Mouse (Mus musculus) midbrain, embryonic 10.5 days (tissue): ENCODE measurements at regions not wholly inside any gene's neighbourhood (a gene's known extent, or its start where the extent isn't known, plus 50 kb on each side); places are given as distances from the start of the nearest gene placed in this dataset.

Experiments
- DNase-seq: peaks from one replicate; pipeline ENCODE4 v3.0.0-alpha.2; 2017; ENCODE audit warnings: low spot score
- H3K27ac ChIP-seq: fragments of 300-500 bp; sonication (generic); replicated peaks from 2 replicates; pipeline ENCODE4 v1.5.1; 2016; ENCODE audit warnings: mild to moderate bottlenecking
- H3K27me3 ChIP-seq: fragments of 300-500 bp; sonication (generic); 2 replicates; pipeline ENCODE4 v1.6.1; 2016; ENCODE audit warnings: low read depth, mild to moderate bottlenecking; ENCODE audit not compliant: poor library complexity, severe bottlenecking
- H3K36me3 ChIP-seq: fragments of 300-500 bp; sonication (generic); 2 replicates; pipeline ENCODE4 v1.6.1; 2016; ENCODE audit warnings: mild to moderate bottlenecking, moderate library complexity
- H3K4me1 ChIP-seq: fragments of 300-500 bp; sonication (generic); 2 replicates; pipeline ENCODE4 v1.6.1; 2016
- H3K4me3 ChIP-seq: fragments of 300-500 bp; sonication (generic); 2 replicates; pipeline ENCODE4 v1.5.1; 2016; ENCODE audit warnings: mild to moderate bottlenecking, moderate library complexity
- H3K9me3 ChIP-seq: fragments of 300-500 bp; sonication (generic); replicated peaks from 2 replicates; pipeline ENCODE4 v1.6.1; 2016; ENCODE audit warnings: mild to moderate bottlenecking
- WGBS: fragments of 180-500 bp; shearing (Covaris S2); methylation state at CpG from one replicate; pipeline ENCODE4 v1.1.7; 2016; 5-methylcytosine and 5-hydroxymethylcytosine counted together

DNA sequence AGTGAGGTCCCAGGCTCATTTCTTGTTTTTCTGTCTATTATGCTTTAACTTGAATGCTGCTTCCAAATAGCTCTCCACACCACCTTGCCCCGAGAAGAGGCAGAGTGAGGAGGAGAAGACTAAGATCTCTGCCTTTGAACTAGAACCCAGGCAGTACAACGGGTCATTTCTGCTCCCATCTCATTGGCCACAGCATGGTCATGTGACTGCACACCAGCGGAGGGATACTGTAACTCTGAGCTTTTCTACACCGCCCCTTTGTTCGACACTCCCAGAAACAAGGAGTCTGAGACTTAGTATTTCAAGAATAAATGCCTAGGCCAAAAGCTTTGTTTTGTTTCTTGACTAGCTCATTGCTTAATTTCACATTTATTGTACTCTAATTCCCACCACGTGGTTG lies 230.5 kb upstream of the Habp2 start:
- no peak for DNase-seq
- no peak overlapping the region for H3K27ac ChIP-seq

DNA sequence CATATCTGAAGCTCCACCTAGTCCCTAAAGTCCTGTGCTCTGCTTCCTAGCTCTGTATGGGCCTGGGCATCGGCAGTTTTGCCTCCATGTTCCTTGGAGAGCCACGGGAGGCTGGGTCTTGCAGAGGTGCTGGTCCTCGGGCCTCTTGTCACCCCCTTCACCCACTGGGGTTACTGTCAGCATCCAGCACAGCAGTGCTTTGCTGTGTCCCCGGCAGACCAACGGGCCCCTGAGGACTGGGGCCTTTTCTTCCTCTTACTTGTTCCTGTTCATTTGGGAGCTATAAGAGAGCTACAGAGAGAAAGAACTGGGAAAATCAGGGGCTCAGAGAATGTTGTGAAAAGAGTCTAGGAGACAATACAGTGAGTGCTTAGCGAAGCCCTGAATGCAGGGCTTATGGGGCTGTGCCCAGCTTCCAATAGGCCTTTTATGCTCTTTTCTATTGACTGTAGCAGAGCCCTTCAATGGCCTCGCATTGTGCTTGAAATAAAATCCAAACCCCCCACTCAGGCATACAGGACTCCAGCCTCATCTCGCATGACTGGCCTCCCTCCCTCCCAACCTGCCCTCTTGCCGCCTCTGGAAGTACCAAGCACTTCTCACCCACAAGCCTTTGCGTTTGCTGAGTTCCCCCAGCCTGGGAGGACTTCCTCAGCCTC lies 224.9 kb upstream of the Habp2 start:
- no peaks in the 10 kb centered on the region for H3K36me3 ChIP-seq
- no peaks in the 10 kb centered on the region for H3K9me3 ChIP-seq
- peaks cover 83% of the 10 kb centered on the region for H3K27me3 ChIP-seq
- peak overlapping the region; percentile 23; the same call in 1 of the 2 replicates for H3K4me3 ChIP-seq
- 21% methylated on average over 10 of the region's 10 CpGs for WGBS
- peak overlapping the region; percentile 92 for H3K27ac ChIP-seq
- peak; percentile 79 for DNase-seq
- peaks cover 63% of the 10 kb centered on the region for H3K4me1 ChIP-seq

More for the DNA sequence above, 230.5 kb upstream of the Habp2 start:
- H3K9me3 ChIP-seq: no peaks in the 10 kb centered on the region
- peaks cover 19% of the 10 kb centered on the region for H3K4me1 ChIP-seq
- WGBS: 89% methylated on average over 6 of the region's 6 CpGs
- no peaks in the 10 kb centered on the region for H3K36me3 ChIP-seq
- no peak overlapping the region for H3K4me3 ChIP-seq
- peaks cover 81% of the 10 kb centered on the region for H3K27me3 ChIP-seq

- no peaks in the 10 kb centered on the region for H3K9me3 ChIP-seq
- WGBS: 59% methylated on average over 5 of the region's 5 CpGs
- no peak overlapping the region; the same call in 1 of the 2 replicates for H3K4me3 ChIP-seq
- no peaks in the 10 kb centered on the region for H3K36me3 ChIP-seq
- DNase-seq: no peak
- H3K27me3 ChIP-seq: peaks cover 83% of the 10 kb centered on the region
- peak overlapping the region; percentile 92 for H3K27ac ChIP-seq
- H3K4me1 ChIP-seq: peaks cover 59% of the 10 kb centered on the region
These were observed 223.8 kb upstream of the Habp2 start for GRCm38 (mm10) chr19:56063099-56063498.

GRCm38 (mm10) chr19:56065730-56066129 lies 221.2 kb upstream of the Habp2 start:
- Histone ChIP-seq H3K4me3 (no peak overlapping the region), H3K27me3 (peaks cover 75% of the 10 kb centered on the region), H3K27ac (no peak overlapping the region), H3K4me1 (peaks cover 79% of the 10 kb centered on the region), H3K36me3 (no peaks in the 10 kb centered on the region), H3K9me3 (no peaks in the 10 kb centered on the region)
- no peak for DNase-seq
- WGBS: 76% methylated on average over 6 of the region's 6 CpGs

GRCm38 (mm10) chr19:56068165-56068564 lies 218.8 kb upstream of the Habp2 start:
- Histone ChIP-seq H3K36me3 (no peaks in the 10 kb centered on the region), H3K27me3 (peaks cover 87% of the 10 kb centered on the region), H3K4me3 (no peak overlapping the region), H3K9me3 (no peaks in the 10 kb centered on the region), H3K4me1 (peaks cover 61% of the 10 kb centered on the region), H3K27ac (peak overlapping the region; percentile 42; the same call in 1 of the 2 replicates)
- no peak for DNase-seq
- 88% methylated on average over 8 of the region's 8 CpGs for WGBS

GRCm38 (mm10) chr19:56068854-56069253 lies 218.1 kb upstream of the Habp2 start:
- H3K27me3 ChIP-seq: peaks cover 87% of the 10 kb centered on the region
- peaks cover 54% of the 10 kb centered on the region for H3K4me1 ChIP-seq
- no peaks in the 10 kb centered on the region for H3K9me3 ChIP-seq
- H3K27ac ChIP-seq: peak overlapping the region; percentile 60
- WGBS: 78% methylated on average over 12 of the region's 12 CpGs
- no peak for DNase-seq
- H3K36me3 ChIP-seq: no peaks in the 10 kb centered on the region
- H3K4me3 ChIP-seq: no peak overlapping the region

GRCm38 (mm10) chr19:56069266-56069665 lies 217.7 kb upstream of the Habp2 start:
- peak; percentile 32 for DNase-seq
- Histone ChIP-seq H3K9me3 (no peaks in the 10 kb centered on the region), H3K4me3 (no peak overlapping the region), H3K27ac (peak overlapping the region; percentile 60; the same call in 1 of the 2 replicates), H3K36me3 (no peaks in the 10 kb centered on the region), H3K27me3 (peaks cover 87% of the 10 kb centered on the region), H3K4me1 (peaks cover 50% of the 10 kb centered on the region)
- WGBS: 40% methylated on average over 10 of the region's 10 CpGs

- no peak overlapping the region for H3K4me3 ChIP-seq
- H3K9me3 ChIP-seq: no peaks in the 10 kb centered on the region
- H3K36me3 ChIP-seq: no peaks in the 10 kb centered on the region
- 0 out of 2 replicates have a peak overlapping the region, but pooled peaks have one; percentile 39 for H3K27ac ChIP-seq
- H3K4me1 ChIP-seq: peaks cover 34% of the 10 kb centered on the region
- WGBS: 64% methylated on average over 4 of the region's 4 CpGs
- peaks cover 74% of the 10 kb centered on the region for H3K27me3 ChIP-seq
- DNase-seq: no peak
These were observed 215.6 kb upstream of the Habp2 start for GRCm38 (mm10) chr19:56071340-56071739.

- H3K4me3 ChIP-seq: no peak overlapping the region
- H3K9me3 ChIP-seq: no peaks in the 10 kb centered on the region
- peaks cover 4% of the 10 kb centered on the region; the same call in 1 of the 2 replicates for H3K4me1 ChIP-seq
- H3K36me3 ChIP-seq: no peaks in the 10 kb centered on the region
- DNase-seq: no peak
- 92% methylated on average over 8 of the region's 8 CpGs for WGBS
- H3K27ac ChIP-seq: no peak overlapping the region
- peaks cover 56% of the 10 kb centered on the region for H3K27me3 ChIP-seq
These were observed 210.8 kb upstream of the Habp2 start for GRCm38 (mm10) chr19:56076128-56076527.

DNA sequence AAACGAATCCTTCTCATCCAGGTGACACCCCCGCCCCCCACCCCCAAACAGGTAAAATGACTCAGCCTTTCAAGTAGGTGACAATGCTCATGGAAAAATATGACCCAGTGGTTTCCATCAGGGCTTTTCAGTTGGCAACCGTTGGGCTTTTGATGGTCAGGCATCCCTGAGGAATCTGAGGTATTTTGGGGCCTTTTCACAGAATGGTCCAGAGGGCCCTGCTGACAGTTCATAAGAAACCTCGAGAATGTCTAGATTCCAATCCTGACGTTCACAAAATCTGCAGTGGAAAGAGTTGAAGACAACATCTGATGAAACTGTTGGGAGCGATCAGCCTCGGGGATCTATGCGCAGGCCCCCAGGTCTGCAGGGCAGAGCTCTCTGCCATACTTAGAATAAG lies 209.4 kb upstream of the Habp2 start:
- DNase-seq: no peak
- 78% methylated on average over 8 of the region's 8 CpGs for WGBS
- H3K36me3 ChIP-seq: no peaks in the 10 kb centered on the region
- no peak overlapping the region for H3K27ac ChIP-seq
- H3K27me3 ChIP-seq: peaks cover 45% of the 10 kb centered on the region
- 0 out of 2 replicates have a peak, but pooled peaks cover 2% of the 10 kb centered on the region for H3K4me1 ChIP-seq
- H3K9me3 ChIP-seq: no peaks in the 10 kb centered on the region
- H3K4me3 ChIP-seq: no peak overlapping the region

DNA sequence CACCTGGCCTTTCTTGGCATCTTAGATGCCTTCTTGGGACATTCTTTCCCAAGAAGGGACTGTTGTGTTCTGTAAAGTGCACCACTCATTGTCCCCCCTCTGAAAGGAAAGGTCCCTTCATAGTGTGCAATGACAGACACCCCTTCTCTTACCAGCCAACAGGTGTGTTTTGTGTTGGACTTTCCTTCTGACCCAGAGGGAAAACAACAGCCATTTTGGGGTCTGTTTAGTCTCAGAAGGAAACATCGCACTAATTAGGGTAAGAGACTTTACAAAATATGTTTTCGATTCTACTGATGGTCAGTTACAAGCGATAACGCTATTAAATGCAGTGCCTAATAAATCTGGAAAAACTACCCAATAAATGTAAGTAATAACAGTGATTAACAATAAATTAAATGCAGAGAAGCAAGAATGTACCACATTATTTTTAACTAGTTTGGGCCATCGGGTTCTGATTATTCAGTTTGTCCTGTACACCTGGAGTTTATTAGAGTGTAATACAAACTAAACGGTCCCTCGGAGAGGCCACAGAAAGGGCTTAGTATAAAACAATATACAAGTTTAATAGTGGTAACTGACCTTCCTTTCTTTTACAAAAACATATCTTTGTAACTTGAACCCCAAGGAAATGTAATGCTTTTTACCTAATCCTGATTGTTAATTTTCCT lies 200.4 kb upstream of the Habp2 start:
- H3K4me1 ChIP-seq: no peaks in the 10 kb centered on the region
- WGBS: 89% methylated on average over 7 of the region's 7 CpGs
- H3K36me3 ChIP-seq: no peaks in the 10 kb centered on the region
- no peak overlapping the region for H3K4me3 ChIP-seq
- H3K27ac ChIP-seq: no peak overlapping the region
- H3K9me3 ChIP-seq: peaks cover 20% of the 10 kb centered on the region
- H3K27me3 ChIP-seq: no peaks in the 10 kb centered on the region
- DNase-seq: no peak

GRCm38 (mm10) chr19:56087127-56087526 lies 199.8 kb upstream of the Habp2 start:
- no peak for DNase-seq
- no peak overlapping the region for H3K4me3 ChIP-seq
- H3K27me3 ChIP-seq: no peaks in the 10 kb centered on the region
- 87% methylated on average over 6 of the region's 6 CpGs for WGBS
- peaks cover 20% of the 10 kb centered on the region for H3K9me3 ChIP-seq
- no peaks in the 10 kb centered on the region for H3K36me3 ChIP-seq
- H3K27ac ChIP-seq: no peak overlapping the region
- no peaks in the 10 kb centered on the region for H3K4me1 ChIP-seq

DNA sequence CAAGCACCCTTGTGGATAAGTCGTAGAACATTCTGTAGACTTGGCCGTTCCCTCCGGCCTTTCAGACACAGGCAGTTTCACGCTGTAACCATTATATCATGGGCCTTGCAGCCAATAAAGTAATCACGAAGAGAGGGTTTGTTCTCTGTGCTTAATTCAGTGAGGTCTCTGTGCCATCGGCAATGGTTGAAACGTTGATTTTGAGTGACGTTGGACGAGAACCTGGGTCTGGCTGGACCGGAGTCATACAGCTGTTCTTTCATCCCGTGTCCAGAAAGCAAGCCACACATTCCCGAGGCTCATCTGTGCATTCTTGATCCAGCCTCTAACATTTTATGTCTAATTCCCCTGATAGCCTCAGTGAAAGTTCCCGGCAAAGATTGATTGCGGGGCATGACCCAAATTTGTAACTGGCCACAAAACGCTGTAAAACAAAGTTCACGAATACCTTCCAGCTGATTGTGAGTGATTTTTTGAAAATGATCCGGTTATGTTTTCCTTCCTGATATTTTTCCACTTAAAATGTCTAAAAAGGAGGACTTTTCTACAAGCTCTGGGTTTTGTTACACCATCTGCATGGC lies 197.1 kb upstream of the Habp2 start:
- 95% methylated on average over 17 of the region's 17 CpGs for WGBS
- Histone ChIP-seq H3K4me3 (no peak overlapping the region), H3K4me1 (no peaks in the 10 kb centered on the region), H3K36me3 (no peaks in the 10 kb centered on the region), H3K27ac (no peak overlapping the region), H3K27me3 (0 out of 2 replicates have a peak, but pooled peaks cover 7% of the 10 kb centered on the region), H3K9me3 (no peaks in the 10 kb centered on the region)
- DNase-seq: no peak
